Mouse (Mus musculus) heart, embryonic 16.5 days (tissue): ENCODE data around the gene S1pr5. TPM values are rescaled to one million over a fixed set of nuclear protein-coding genes. Genes with fewer than 3 reads are reported as not detected.

ENCODE experiments used
- ATAC-seq: fragments of 200-750 bp; cut with Nextera tagmentation; replicated peaks from 2 replicates; pipeline ENCODE4 v1.8.0; 2017; ENCODE audit warnings: moderate number of reproducible peaks; ENCODE audit not compliant: insufficient read depth, low FRiP score; ENCODE audit errors: extremely low read depth
- H3K27ac ChIP-seq: fragments of 300-500 bp; sonication (generic); 2 replicates; pipeline ENCODE4 v1.5.1; 2014; ENCODE audit warnings: mild to moderate bottlenecking, low read length, control low read depth, moderate library complexity
- H3K27me3 ChIP-seq: fragments of 300-500 bp; sonication (generic); 2 replicates; pipeline ENCODE4 v1.6.1; 2014; ENCODE audit warnings: low read length, mixed read lengths; ENCODE audit not compliant: control insufficient read depth, insufficient read depth
- H3K36me3 ChIP-seq: fragments of 300-500 bp; sonication (generic); 2 replicates; pipeline ENCODE4 v1.6.1; 2014; ENCODE audit not compliant: control insufficient read depth, insufficient read depth
- H3K4me1 ChIP-seq: fragments of 300-500 bp; sonication (generic); 2 replicates; pipeline ENCODE4 v1.6.1; 2014; ENCODE audit warnings: low read length, mixed read lengths; ENCODE audit not compliant: control insufficient read depth, insufficient read depth
- H3K4me2 ChIP-seq: fragments of 300-500 bp; sonication (generic); 2 replicates; pipeline ENCODE4 v1.6.1; 2014; ENCODE audit warnings: low read depth, mild to moderate bottlenecking, control low read depth, low read length
- H3K4me3 ChIP-seq: fragments of 300-500 bp; sonication (generic); 2 replicates; pipeline ENCODE4 v1.5.1; 2014; ENCODE audit warnings: mild to moderate bottlenecking, control low read depth, low read length
- H3K9ac ChIP-seq: fragments of 300-500 bp; sonication (generic); 2 replicates; pipeline ENCODE4 v1.6.1; 2014; ENCODE audit warnings: low read length, control low read depth
- H3K9me3 ChIP-seq: fragments of 300-500 bp; sonication (generic); replicated peaks from 2 replicates; pipeline ENCODE4 v1.6.1; 2016; ENCODE audit warnings: low read length; ENCODE audit not compliant: control insufficient read depth
- WGBS: fragments of 180-500 bp; shearing (Covaris S2); extraction: QIAGEN DNeasy Blood & Tissue Kit; methylation state at CpG from one replicate; pipeline ENCODE4 v1.1.7; 2014; 5-methylcytosine and 5-hydroxymethylcytosine counted together
- polyA plus RNA-seq: library from polyadenylated mRNA; unstranded; fragments of >200 nt; fragmentation: Nextera tagmentation; extraction: Ambion mirVana; gene quantifications from 2 replicates; pipeline ENCODE4 v1.2.1, GENCODE M21; 2015

Gene S1pr5
- polyA plus RNA-seq, 1 experiment from 2014 or later = 0.16 TPM

- peak overlapping the region; percentile 92 for H3K4me2 ChIP-seq
- ATAC-seq = peak; percentile 17; the same call in 1 of the 2 replicates
- peak overlapping the region; percentile 63 for H3K9ac ChIP-seq
- H3K36me3 ChIP-seq = no peaks in the 10 kb centered on the region
- peaks cover 65% of the 10 kb centered on the region for H3K27me3 ChIP-seq
- H3K4me3 ChIP-seq = peak overlapping the region; percentile 60
- peaks cover 20% of the 10 kb centered on the region for H3K4me1 ChIP-seq
- H3K9me3 ChIP-seq = 0 out of 2 replicates have a peak, but pooled peaks cover 2% of the 10 kb centered on the region
- WGBS = under 1% methylated on average over 72 of the region's 72 CpGs
- no peak overlapping the region for H3K27ac ChIP-seq
These were observed 3.7 kb downstream of the S1pr5 start for GRCm38 (mm10) chr9:21244428-21245112.

GRCm38 (mm10) chr9:21243826-21244427, 4.3 kb downstream of the S1pr5 start:
- no peak for ATAC-seq
- Histone ChIP-seq H3K4me1 (peaks cover 22% of the 10 kb centered on the region), H3K4me2 (peak overlapping the region; percentile 92), H3K27me3 (peaks cover 59% of the 10 kb centered on the region), H3K36me3 (no peaks in the 10 kb centered on the region), H3K9me3 (0 out of 2 replicates have a peak, but pooled peaks cover 2% of the 10 kb centered on the region), H3K27ac (no peak overlapping the region), H3K4me3 (peak overlapping the region; percentile 60), H3K9ac (peak overlapping the region; percentile 63)
- WGBS = 6% methylated on average over 42 of the region's 42 CpGs

DNA sequence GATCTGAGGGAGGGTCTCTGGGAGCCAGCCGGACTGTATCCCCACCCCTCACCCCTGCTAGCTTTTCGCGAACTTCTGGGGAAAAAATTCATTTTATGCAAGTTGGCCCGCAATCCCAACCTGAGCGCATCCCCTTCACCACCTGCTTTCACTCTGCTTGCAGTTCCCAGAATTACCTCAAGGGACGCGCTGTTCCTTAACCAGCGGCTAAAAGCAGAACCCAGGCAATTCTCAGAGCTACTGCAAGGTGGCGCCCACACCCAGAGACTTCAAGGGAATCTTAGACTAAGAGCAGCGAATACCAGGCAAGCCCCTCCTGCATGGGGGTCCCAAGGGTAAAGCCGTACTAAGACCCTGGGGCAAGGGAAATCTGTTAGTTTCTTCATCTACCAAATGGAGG, 6.9 kb downstream of the S1pr5 start:
- Histone ChIP-seq H3K4me3 (no peak overlapping the region), H3K4me2 (no peak overlapping the region), H3K9ac (no peak overlapping the region), H3K27ac (no peak overlapping the region), H3K27me3 (peaks cover 39% of the 10 kb centered on the region), H3K4me1 (peaks cover 28% of the 10 kb centered on the region), H3K36me3 (peaks cover 5% of the 10 kb centered on the region; the same call in 1 of the 2 replicates), H3K9me3 (0 out of 2 replicates have a peak, but pooled peaks cover 2% of the 10 kb centered on the region)
- 7% methylated on average over 11 of the region's 11 CpGs for WGBS
- ATAC-seq = no peak

- peak overlapping the region; percentile 73 for H3K4me2 ChIP-seq
- peaks cover 27% of the 10 kb centered on the region for H3K4me1 ChIP-seq
- 0 out of 2 replicates have a peak, but pooled peaks cover 2% of the 10 kb centered on the region for H3K9me3 ChIP-seq
- WGBS = 44% methylated on average over 4 of the region's 4 CpGs
- H3K9ac ChIP-seq = peak overlapping the region; percentile 99
- H3K27me3 ChIP-seq = peaks cover 21% of the 10 kb centered on the region
- ATAC-seq = no peak
- peaks cover 6% of the 10 kb centered on the region for H3K36me3 ChIP-seq
- H3K27ac ChIP-seq = peak overlapping the region; percentile 97
- peak overlapping the region; percentile 72 for H3K4me3 ChIP-seq
These were observed 8.8 kb downstream of the S1pr5 start for GRCm38 (mm10) chr9:21239465-21239848.

GRCm38 (mm10) chr9:21238733-21239464, 9.3 kb downstream of the S1pr5 start, which contains the start of gene Keap1:
Keap1 (minus strand) TSS chr9:21239361.
- H3K4me2 ChIP-seq = peak within 1 kb of the TSS; percentile 73
- under 1% methylated on average over 85 of the region's 90 CpGs for WGBS
- H3K9ac ChIP-seq = peak within 1 kb of the TSS; percentile 99
- ATAC-seq = peak; percentile 84
- peaks cover 21% of the 10 kb centered on the region for H3K4me1 ChIP-seq
- 0 out of 2 replicates have a peak, but pooled peaks cover 2% of the 10 kb centered on the region for H3K9me3 ChIP-seq
- H3K27ac ChIP-seq = peak within 1 kb of the TSS; percentile 97
- peaks cover 15% of the 10 kb centered on the region for H3K27me3 ChIP-seq
- peak within 1 kb of the TSS; percentile 72 for H3K4me3 ChIP-seq
- peaks cover 12% of the 10 kb centered on the region for H3K36me3 ChIP-seq

DNA sequence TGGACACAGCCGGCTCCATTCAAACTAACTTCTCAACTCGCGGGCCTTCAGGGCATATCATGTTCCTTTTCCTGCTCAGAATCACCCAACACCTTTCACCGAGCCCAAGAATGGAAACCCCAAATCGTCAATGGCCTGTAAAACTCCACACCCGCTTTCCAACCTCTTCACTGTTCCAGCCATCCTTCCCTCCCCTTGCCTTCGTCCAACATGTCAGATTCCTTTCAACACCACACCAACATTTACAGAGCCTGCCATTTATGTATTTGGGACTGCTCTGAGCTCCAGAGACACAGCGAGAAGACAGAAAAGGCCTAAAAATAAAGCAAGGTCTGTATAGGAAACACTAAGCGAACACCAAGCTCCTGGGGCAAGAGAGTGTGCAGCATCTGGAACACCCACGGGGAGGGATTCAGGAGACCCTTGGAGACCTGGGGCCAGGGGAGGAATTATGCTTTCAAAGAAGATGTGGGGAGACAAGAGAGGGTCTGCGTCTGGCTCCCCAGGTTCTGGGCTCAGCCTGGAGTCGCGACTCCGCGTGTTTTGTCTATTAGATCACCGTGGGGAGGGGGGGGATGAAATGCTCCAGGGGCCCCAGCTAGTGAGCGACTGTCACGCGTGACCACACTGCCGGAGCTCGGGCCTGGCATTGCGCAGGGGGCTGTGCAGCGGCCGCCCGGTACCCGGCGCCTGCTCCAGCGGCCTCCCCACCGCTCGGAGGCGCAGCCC, 10.1 kb downstream of the S1pr5 start:
- WGBS = 0% methylated on average over 30 of the region's 31 CpGs
- ATAC-seq = peak; percentile 28; the same call in 1 of the 2 replicates
- peak overlapping the region; percentile 73 for H3K4me2 ChIP-seq
- H3K27me3 ChIP-seq = peaks cover 8% of the 10 kb centered on the region
- H3K9me3 ChIP-seq = 0 out of 2 replicates have a peak, but pooled peaks cover 2% of the 10 kb centered on the region
- peak overlapping the region; percentile 99 for H3K9ac ChIP-seq
- H3K4me3 ChIP-seq = peak overlapping the region; percentile 72
- peaks cover 18% of the 10 kb centered on the region for H3K4me1 ChIP-seq
- H3K36me3 ChIP-seq = peaks cover 19% of the 10 kb centered on the region
- peak overlapping the region; percentile 97 for H3K27ac ChIP-seq

DNA sequence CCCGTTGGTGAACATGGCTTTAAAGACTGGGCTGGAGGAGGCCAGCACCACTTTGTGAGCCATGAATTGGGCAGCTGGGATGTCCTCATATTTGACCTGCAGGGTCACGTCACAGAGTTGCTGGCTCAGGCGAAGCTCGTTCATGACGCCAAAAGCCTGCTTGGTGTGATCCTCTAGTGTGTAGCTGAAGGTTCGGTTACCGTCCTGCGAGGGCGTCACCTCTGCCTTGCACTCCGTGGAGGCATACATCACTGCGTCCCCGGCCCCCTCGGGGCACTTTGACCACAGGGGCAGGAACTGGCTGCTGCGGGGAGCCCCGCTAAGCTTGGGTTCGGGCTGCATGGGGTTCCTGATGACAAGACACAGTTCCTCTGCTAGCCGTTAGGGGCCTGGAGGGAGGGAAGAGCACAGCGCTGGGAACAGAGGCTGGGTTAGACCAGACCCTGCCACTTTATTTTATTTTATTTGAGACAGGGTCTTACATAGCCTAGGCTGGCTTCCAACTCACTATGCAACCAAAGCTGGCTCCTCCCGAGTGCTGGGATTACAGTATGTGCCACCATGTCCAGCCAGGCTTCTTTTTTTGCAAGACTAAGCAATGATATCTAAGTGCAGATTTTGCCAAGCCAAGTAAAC, 10.8 kb downstream of the S1pr5 start:
- Histone ChIP-seq H3K27me3 (peaks cover 3% of the 10 kb centered on the region; the same call in 1 of the 2 replicates), H3K4me3 (peak overlapping the region; percentile 72), H3K9me3 (no peaks in the 10 kb centered on the region), H3K27ac (peak overlapping the region; percentile 97), H3K4me2 (peak overlapping the region; percentile 73), H3K36me3 (peaks cover 24% of the 10 kb centered on the region), H3K4me1 (peaks cover 18% of the 10 kb centered on the region), H3K9ac (peak overlapping the region; percentile 99)
- 10% methylated on average over 19 of the region's 19 CpGs for WGBS
- ATAC-seq = peak; percentile 12; the same call in 1 of the 2 replicates

DNA sequence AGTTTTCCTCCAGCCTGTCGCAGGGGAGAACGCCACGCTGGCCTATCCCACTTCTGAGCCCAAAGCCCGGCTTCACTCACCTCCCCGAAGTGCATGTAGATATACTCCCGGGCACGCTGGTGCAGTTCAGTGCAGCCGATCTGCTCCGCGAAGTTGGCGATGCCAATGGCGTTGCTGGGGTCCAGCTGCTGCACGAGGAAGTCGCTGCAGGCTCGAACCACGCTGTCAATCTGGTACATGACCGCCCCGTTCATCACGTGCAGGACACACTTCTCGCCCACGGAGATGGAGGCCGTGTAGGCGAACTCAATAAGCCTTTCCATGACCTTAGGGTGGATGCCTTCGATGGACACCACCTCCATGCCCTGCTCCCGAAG, 11.3 kb downstream of the S1pr5 start:
- H3K27ac ChIP-seq = peak overlapping the region; percentile 97

More for the DNA sequence above, 11.3 kb downstream of the S1pr5 start:
- 75% methylated on average over 25 of the region's 25 CpGs for WGBS
- peak overlapping the region; percentile 72 for H3K4me3 ChIP-seq
- H3K9ac ChIP-seq = peak overlapping the region; percentile 99
- no peak for ATAC-seq
- peaks cover 18% of the 10 kb centered on the region for H3K4me1 ChIP-seq
- H3K9me3 ChIP-seq = no peaks in the 10 kb centered on the region
- H3K27me3 ChIP-seq = 0 out of 2 replicates have a peak, but pooled peaks cover 3% of the 10 kb centered on the region
- H3K36me3 ChIP-seq = peaks cover 25% of the 10 kb centered on the region
- H3K4me2 ChIP-seq = peak overlapping the region; percentile 73
